Mouse (Mus musculus): ENCODE measurements at regions not wholly inside any gene's neighbourhood (a gene's known extent, or its start where the extent isn't known, plus 50 kb on each side); places are given as distances from the start of the nearest gene placed in this dataset.
"Not testable (repeated sequence)": the region's sequence is repeated elsewhere in the genome, so short reads cannot be mapped to it uniquely, and the experiment has no call there.

GRCm38 (mm10) chr6:107010785-107011184, 210.9 kb upstream of the Crbn start:
- no peak for DNase-seq (ENCODE audit: low spot score in 2 of 2)

- no peak for DNase-seq (ENCODE audit: low spot score in 2 of 2)
Measured at GRCm38 (mm10) chr6:107012938-107013511, 213.1 kb upstream of the Crbn start.

GRCm38 (mm10) chr6:107019126-107019525, 219.2 kb upstream of the Crbn start:
- DNase-seq (ENCODE audit: low spot score in 2 of 2) = no peak

GRCm38 (mm10) chr6:107045177-107045576, 245.3 kb upstream of the Crbn start:
- no peak for DNase-seq (ENCODE audit: low spot score in 2 of 2)

- peak in 1 of 2 experiments; percentile 2 for DNase-seq (ENCODE audit: low spot score in 2 of 2)
Measured at GRCm38 (mm10) chr6:107051604-107052003, 251.7 kb upstream of the Crbn start.

- no peak for DNase-seq (ENCODE audit: low spot score in 2 of 2)
Measured at GRCm38 (mm10) chr6:107052180-107052579, 252.3 kb upstream of the Crbn start.

- DNase-seq (ENCODE audit: low spot score in 2 of 2) = no peak
Measured at GRCm38 (mm10) chr6:107059001-107059765, 259.3 kb upstream of the Crbn start.

GRCm38 (mm10) chr6:107062886-107063565, 263.1 kb upstream of the Crbn start:
- no peak for DNase-seq (ENCODE audit: low spot score in 2 of 2)

- no peak for DNase-seq (ENCODE audit: low spot score in 2 of 2)
Measured at GRCm38 (mm10) chr6:107070441-107070840, 270.6 kb upstream of the Crbn start.

- DNase-seq (ENCODE audit: low spot score in 2 of 2) = no peak
Measured at GRCm38 (mm10) chr6:107092600-107092999, 292.7 kb upstream of the Crbn start.

GRCm38 (mm10) chr6:107128716-107129115, 328.8 kb upstream of the Crbn start:
- no peak for DNase-seq (ENCODE audit: low spot score in 2 of 2)

- no peak for DNase-seq (ENCODE audit: low spot score in 2 of 2)
Measured at GRCm38 (mm10) chr6:107167736-107168491, 361.7 kb upstream of the Lrrn1 start.

GRCm38 (mm10) chr6:107218309-107218708, 311.3 kb upstream of the Lrrn1 start:
- DNase-seq (ENCODE audit: low spot score in 2 of 2) = no peak

- no peak for DNase-seq (ENCODE audit: low spot score in 2 of 2)
Measured at GRCm38 (mm10) chr6:107218721-107219120, 310.8 kb upstream of the Lrrn1 start.

GRCm38 (mm10) chr6:107222602-107223001, 307.0 kb upstream of the Lrrn1 start:
- DNase-seq (ENCODE audit: low spot score in 2 of 2) = no peak

- DNase-seq (ENCODE audit: low spot score in 2 of 2) = not testable (repeated sequence)
Measured at GRCm38 (mm10) chr6:107229843-107230242, 299.7 kb upstream of the Lrrn1 start.

GRCm38 (mm10) chr6:107237692-107238091, 291.9 kb upstream of the Lrrn1 start:
- DNase-seq (ENCODE audit: low spot score in 2 of 2) = no peak

- DNase-seq (ENCODE audit: low spot score in 2 of 2) = no peak
Measured at GRCm38 (mm10) chr6:107243981-107244380, 285.6 kb upstream of the Lrrn1 start.

- no peak for DNase-seq (ENCODE audit: low spot score in 2 of 2)
Measured at GRCm38 (mm10) chr6:107280348-107280747, 249.2 kb upstream of the Lrrn1 start.

GRCm38 (mm10) chr6:107290850-107291249, 238.7 kb upstream of the Lrrn1 start:
- no peak for DNase-seq (ENCODE audit: low spot score in 2 of 2)

- no peak for DNase-seq (ENCODE audit: low spot score in 2 of 2)
Measured at GRCm38 (mm10) chr6:107303676-107304369, 225.7 kb upstream of the Lrrn1 start.
